Comparison of ENCODE assay signal across 8 mouse cellular contexts in the genomic region with DNA sequence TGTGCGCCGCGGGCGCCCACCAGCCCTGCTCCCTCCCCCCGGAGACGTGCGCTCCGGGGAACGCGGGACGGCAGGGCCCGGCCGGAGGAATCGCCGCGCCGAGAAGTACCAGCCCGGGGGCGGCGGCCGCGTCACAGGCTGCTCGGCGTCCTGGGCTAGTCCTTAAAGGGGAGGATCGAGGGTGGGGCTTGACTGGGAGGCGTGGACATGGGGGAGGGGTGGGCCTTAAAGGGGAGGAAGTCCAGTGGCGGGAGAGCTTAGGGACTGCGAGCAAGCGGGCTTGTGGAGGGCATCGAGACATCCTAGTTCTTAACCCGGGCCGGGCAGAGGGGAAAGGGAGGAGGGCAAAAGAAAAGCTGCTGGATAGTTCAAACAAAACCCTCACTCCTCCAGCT. TPM values are rescaled to one million over a fixed set of nuclear protein-coding genes. Genes with fewer than 3 reads are reported as not detected.
DNase-seq lines count a peak whose midpoint lies in the region; ATAC-seq lines count a peak whose summit lies in the region.

Gene Mapkapk2, minus strand, starts transcription at position 127 of the 395 bp plus-strand sequence.

- peak; percentile 93 for DNase-seq in R1 (ENCODE audit: low read depth, low spot score)
- DNase-seq in cerebellum, postnatal 14 days, result peak; percentile 92 to 96
- peak; percentile 68 to 77 for DNase-seq in frontal cortex, postnatal 25 days (ENCODE audit: low spot score in 2 of 2)
- DNase-seq in hindbrain, embryonic 14.5 days (ENCODE audit: low spot score), result peak; percentile 85
- peak; percentile 91 to 93 for DNase-seq in left cerebral cortex, adult 18-20 months (ENCODE audit: low spot score in 2 of 2)
- DNase-seq in right cerebral cortex, adult 2 months (ENCODE audit: low spot score in 2 of 2), result peak; percentile 85 to 87
- peak; percentile 95 for DNase-seq in urinary bladder, postnatal 14 days (ENCODE audit: low spot score)

- peak; percentile 95 for ATAC-seq in hindbrain, embryonic 14.5 days (ENCODE audit: low FRiP score)
- ATAC-seq in megakaryocyte, adult 5-6 weeks (ENCODE audit: poor library complexity, severe bottlenecking), result peak; percentile 80

- peak within 1 kb of the TSS; percentile 76 for H3K4me2 ChIP-seq in hindbrain, embryonic 14.5 days (replicated peaks)

- H3K36me3 ChIP-seq in hindbrain, embryonic 14.5 days (replicated peaks; ENCODE audit: control insufficient read depth, insufficient read depth), result no peaks in the 10 kb centered on the region

- H3K4me3 ChIP-seq in hindbrain, embryonic 14.5 days (replicated peaks; ENCODE audit: low read length), result peak within 1 kb of the TSS; percentile 87

- 0% methylated on average over 31 of the region's 32 CpGs for WGBS in hindbrain, embryonic 14.5 days

- no peaks in the 10 kb centered on the region for H3K27me3 ChIP-seq in hindbrain, embryonic 14.5 days (ENCODE audit: control insufficient read depth, insufficient read depth, low read length)

- H3K9me3 ChIP-seq in hindbrain, embryonic 14.5 days (ENCODE audit: control insufficient read depth, low read length), result no peaks in the 10 kb centered on the region

- peak within 1 kb of the TSS; percentile 81 for H3K27ac ChIP-seq in hindbrain, embryonic 14.5 days

- peaks cover 29% of the 10 kb centered on the region for H3K4me1 ChIP-seq in hindbrain, embryonic 14.5 days (replicated peaks; ENCODE audit: control insufficient read depth, insufficient read depth, low read length)

- H3K9ac ChIP-seq in hindbrain, embryonic 14.5 days, result peak within 1 kb of the TSS; percentile 86

RNA-seq across cellular contexts. Expression of gene Mapkapk2, which starts in this region (rescaled TPM):
- polyA plus RNA-seq in hindbrain, embryonic 14.5 days (2014; fragmentation: Nextera tagmentation; extraction: Ambion mirVana), result 22.5 and 23.7 TPM in 2 replicates
- total RNA-seq in left cerebral cortex, adult 18-20 months (2021), result 10 to 100 TPM; 35.8 to 37.2 TPM
- 210 and 215 TPM in 2 replicates for total RNA-seq in megakaryocyte, adult 5-6 weeks (2015)
- total RNA-seq in megakaryocyte, adult 5-6 weeks (2017), result 210 and 216 TPM in 2 replicates

Comparison
In these comparisons a context has a peak if more than half of its experiments do, and no peak if none do; other contexts are left out.
1. Peak in every context shown above with its lines: DNase-seq, ATAC-seq, H3K4me3 ChIP-seq and H3K27ac ChIP-seq.
2. RNA of gene Mapkapk2 (total RNA-seq): 210 to 216 TPM in megakaryocyte, adult 5-6 weeks; 35.8 to 37.2 TPM in left cerebral cortex, adult 18-20 months; every median in the first group is over 4 times any median in the second.